Mouse (Mus musculus) heart, embryonic 16.5 days (tissue): ENCODE data around the gene Fam214b. TPM values are rescaled to one million over a fixed set of nuclear protein-coding genes. Genes with fewer than 3 reads are reported as not detected.

Experiments used
- ATAC-seq: fragments of 200-750 bp; cut with Nextera tagmentation; replicated peaks from 2 replicates; pipeline ENCODE4 v1.8.0; 2017; ENCODE audit warnings: moderate number of reproducible peaks; ENCODE audit not compliant: insufficient read depth, low FRiP score; ENCODE audit errors: extremely low read depth
- H3K27ac ChIP-seq: fragments of 300-500 bp; sonication (generic); 2 replicates; pipeline ENCODE4 v1.5.1; 2014; ENCODE audit warnings: mild to moderate bottlenecking, low read length, control low read depth, moderate library complexity
- H3K27me3 ChIP-seq: fragments of 300-500 bp; sonication (generic); 2 replicates; pipeline ENCODE4 v1.6.1; 2014; ENCODE audit warnings: low read length, mixed read lengths; ENCODE audit not compliant: control insufficient read depth, insufficient read depth
- H3K36me3 ChIP-seq: fragments of 300-500 bp; sonication (generic); 2 replicates; pipeline ENCODE4 v1.6.1; 2014; ENCODE audit not compliant: control insufficient read depth, insufficient read depth
- H3K4me1 ChIP-seq: fragments of 300-500 bp; sonication (generic); 2 replicates; pipeline ENCODE4 v1.6.1; 2014; ENCODE audit warnings: low read length, mixed read lengths; ENCODE audit not compliant: control insufficient read depth, insufficient read depth
- H3K4me2 ChIP-seq: fragments of 300-500 bp; sonication (generic); 2 replicates; pipeline ENCODE4 v1.6.1; 2014; ENCODE audit warnings: low read depth, mild to moderate bottlenecking, control low read depth, low read length
- H3K4me3 ChIP-seq: fragments of 300-500 bp; sonication (generic); 2 replicates; pipeline ENCODE4 v1.5.1; 2014; ENCODE audit warnings: mild to moderate bottlenecking, control low read depth, low read length
- H3K9ac ChIP-seq: fragments of 300-500 bp; sonication (generic); 2 replicates; pipeline ENCODE4 v1.6.1; 2014; ENCODE audit warnings: low read length, control low read depth
- H3K9me3 ChIP-seq: fragments of 300-500 bp; sonication (generic); replicated peaks from 2 replicates; pipeline ENCODE4 v1.6.1; 2016; ENCODE audit warnings: low read length; ENCODE audit not compliant: control insufficient read depth
- WGBS: fragments of 180-500 bp; shearing (Covaris S2); extraction: QIAGEN DNeasy Blood & Tissue Kit; methylation state at CpG from one replicate; pipeline ENCODE4 v1.1.7; 2014; 5-methylcytosine and 5-hydroxymethylcytosine counted together
- polyA plus RNA-seq: library from polyadenylated mRNA; unstranded; fragments of >200 nt; fragmentation: Nextera tagmentation; extraction: Ambion mirVana; gene quantifications from 2 replicates; pipeline ENCODE4 v1.2.1, GENCODE M21; 2015

The Fam214b gene
- 14.3 and 15.4 TPM in 2 replicates for polyA plus RNA-seq

GRCm38 (mm10) chr4:43045659-43046302, at the start of gene Fam214b:
TSS of gene Fam214b (minus strand) at chr4:43046220.
- H3K4me1 ChIP-seq, result peaks cover 22% of the 10 kb centered on the region
- no peaks in the 10 kb centered on the region for H3K27me3 ChIP-seq
- 1% methylated on average over 33 of the region's 33 CpGs for WGBS
- H3K36me3 ChIP-seq, result no peaks in the 10 kb centered on the region
- H3K4me2 ChIP-seq, result peak within 1 kb of the TSS; percentile 80
- H3K4me3 ChIP-seq, result peak within 1 kb of the TSS; percentile 80
- peak within 1 kb of the TSS; percentile 74 for H3K9ac ChIP-seq
- H3K9me3 ChIP-seq, result no peaks in the 10 kb centered on the region
- ATAC-seq, result peak; percentile 94
- H3K27ac ChIP-seq, result peak within 1 kb of the TSS; percentile 81

DNA sequence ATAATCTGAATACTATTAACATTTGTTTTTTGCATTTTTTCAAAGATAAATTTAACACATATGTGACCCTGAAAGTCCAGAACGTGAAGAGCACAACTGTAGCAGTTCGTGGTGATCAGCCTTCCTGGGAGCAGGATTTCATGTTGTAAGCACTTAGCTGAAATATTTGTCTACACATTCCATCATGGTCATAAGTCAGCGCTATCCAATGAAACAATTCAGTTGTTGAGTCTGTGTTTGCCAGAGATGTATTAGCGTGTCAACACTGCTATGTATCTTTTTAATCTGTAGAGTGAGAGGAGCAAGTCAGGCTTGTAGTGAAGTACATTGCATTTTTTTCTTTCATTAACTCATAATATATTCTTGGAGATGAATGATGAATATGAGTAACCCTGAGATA, 45.2 kb upstream of the Fam214b start:
- H3K9ac ChIP-seq, result no peak overlapping the region
- H3K36me3 ChIP-seq, result 0 out of 2 replicates have a peak, but pooled peaks cover 2% of the 10 kb centered on the region
- 32% methylated on average over 4 of the region's 4 CpGs for WGBS
- H3K4me2 ChIP-seq, result no peak overlapping the region
- H3K9me3 ChIP-seq, result no peaks in the 10 kb centered on the region
- no peaks in the 10 kb centered on the region for H3K27me3 ChIP-seq
- peak overlapping the region; percentile 56; the same call in 1 of the 2 replicates for H3K27ac ChIP-seq
- peak; percentile 58; the same call in 1 of the 2 replicates for ATAC-seq
- no peak overlapping the region for H3K4me3 ChIP-seq
- no peaks in the 10 kb centered on the region; the same call in 1 of the 2 replicates for H3K4me1 ChIP-seq

GRCm38 (mm10) chr4:43089950-43090349, 43.9 kb upstream of the Fam214b start:
- no peaks in the 10 kb centered on the region for H3K9me3 ChIP-seq
- H3K27me3 ChIP-seq, result no peaks in the 10 kb centered on the region
- no peak overlapping the region for H3K4me3 ChIP-seq
- no peak overlapping the region for H3K9ac ChIP-seq
- H3K4me1 ChIP-seq, result no peaks in the 10 kb centered on the region; the same call in 1 of the 2 replicates
- 0 out of 2 replicates have a peak, but pooled peaks cover 2% of the 10 kb centered on the region for H3K36me3 ChIP-seq
- H3K27ac ChIP-seq, result no peak overlapping the region
- WGBS, result 77% methylated on average over 2 of the region's 2 CpGs
- no peak overlapping the region for H3K4me2 ChIP-seq
- no peak for ATAC-seq

- Histone ChIP-seq H3K4me2 (no peak overlapping the region), H3K4me1 (no peaks in the 10 kb centered on the region), H3K27me3 (no peaks in the 10 kb centered on the region), H3K9ac (no peak overlapping the region), H3K36me3 (no peaks in the 10 kb centered on the region), H3K4me3 (no peak overlapping the region), H3K27ac (peak overlapping the region; percentile 35; the same call in 1 of the 2 replicates), H3K9me3 (no peaks in the 10 kb centered on the region)
- ATAC-seq, result no peak
- 60% methylated on average over 2 of the region's 2 CpGs for WGBS
Measured at GRCm38 (mm10) chr4:43082458-43082857, 36.4 kb upstream of the Fam214b start.

GRCm38 (mm10) chr4:43078071-43078718, 32.2 kb upstream of the Fam214b start:
- 58% methylated on average over 7 of the region's 7 CpGs for WGBS
- Histone ChIP-seq H3K4me1 (no peaks in the 10 kb centered on the region), H3K9me3 (no peaks in the 10 kb centered on the region), H3K36me3 (no peaks in the 10 kb centered on the region), H3K27ac (no peak overlapping the region), H3K4me3 (no peak overlapping the region), H3K4me2 (no peak overlapping the region), H3K9ac (no peak overlapping the region), H3K27me3 (no peaks in the 10 kb centered on the region)
- ATAC-seq, result no peak

- Histone ChIP-seq H3K9ac (no peak overlapping the region), H3K27ac (no peak overlapping the region), H3K9me3 (no peaks in the 10 kb centered on the region), H3K27me3 (no peaks in the 10 kb centered on the region), H3K36me3 (no peaks in the 10 kb centered on the region), H3K4me1 (no peaks in the 10 kb centered on the region), H3K4me2 (no peak overlapping the region), H3K4me3 (no peak overlapping the region)
- no peak for ATAC-seq
Measured at GRCm38 (mm10) chr4:43074923-43075322, 28.9 kb upstream of the Fam214b start.

- no peak overlapping the region for H3K4me3 ChIP-seq
- no peak overlapping the region for H3K27ac ChIP-seq
- no peak overlapping the region for H3K4me2 ChIP-seq
- no peak for ATAC-seq
- WGBS, result 94% methylated on average over 4 of the region's 4 CpGs
- H3K4me1 ChIP-seq, result peaks cover 8% of the 10 kb centered on the region
- H3K36me3 ChIP-seq, result no peaks in the 10 kb centered on the region
- no peaks in the 10 kb centered on the region for H3K9me3 ChIP-seq
- no peak overlapping the region for H3K9ac ChIP-seq
- H3K27me3 ChIP-seq, result no peaks in the 10 kb centered on the region
Measured at GRCm38 (mm10) chr4:43065471-43065870, 19.5 kb upstream of the Fam214b start.

DNA sequence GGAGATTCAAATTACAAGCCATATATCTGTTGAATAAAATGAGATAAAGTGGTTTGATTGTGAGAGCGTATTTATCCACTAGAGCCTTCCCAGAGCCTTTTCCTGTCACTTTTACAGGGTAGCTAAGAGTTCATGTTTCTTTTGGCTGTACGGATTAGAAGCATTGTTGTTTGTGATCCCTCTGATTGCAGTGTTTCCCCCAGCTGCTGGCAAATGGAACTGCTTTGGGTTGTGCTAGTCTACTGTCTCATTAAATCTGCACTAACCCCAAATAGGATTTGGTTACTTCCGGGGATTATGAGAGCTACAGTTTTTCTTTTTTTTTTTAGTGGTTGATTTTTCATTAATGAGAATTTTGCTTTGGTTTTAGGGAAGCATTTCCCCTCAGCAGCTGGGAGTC, 14.3 kb upstream of the Fam214b start:
- H3K27ac ChIP-seq, result no peak overlapping the region
- no peaks in the 10 kb centered on the region for H3K9me3 ChIP-seq
- H3K4me3 ChIP-seq, result peak overlapping the region; percentile 74
- H3K4me2 ChIP-seq, result peak overlapping the region; percentile 73
- no peaks in the 10 kb centered on the region for H3K27me3 ChIP-seq
- H3K4me1 ChIP-seq, result peaks cover 12% of the 10 kb centered on the region
- no peak overlapping the region for H3K9ac ChIP-seq
- 45% methylated on average over 3 of the region's 3 CpGs for WGBS
- ATAC-seq, result no peak
- no peaks in the 10 kb centered on the region for H3K36me3 ChIP-seq

- Histone ChIP-seq H3K4me3 (peak overlapping the region; percentile 74), H3K27ac (peak overlapping the region; percentile 9; the same call in 1 of the 2 replicates), H3K9ac (no peak overlapping the region; the same call in 1 of the 2 replicates), H3K9me3 (no peaks in the 10 kb centered on the region), H3K4me1 (peaks cover 12% of the 10 kb centered on the region), H3K36me3 (no peaks in the 10 kb centered on the region), H3K27me3 (no peaks in the 10 kb centered on the region), H3K4me2 (peak overlapping the region; percentile 73)
- ATAC-seq, result no peak
- 40% methylated on average over 3 of the region's 3 CpGs for WGBS
Measured at GRCm38 (mm10) chr4:43059697-43060096, 13.7 kb upstream of the Fam214b start.
